Comparison of ENCODE assay signal across 19 mouse cellular contexts in the genomic region with DNA sequence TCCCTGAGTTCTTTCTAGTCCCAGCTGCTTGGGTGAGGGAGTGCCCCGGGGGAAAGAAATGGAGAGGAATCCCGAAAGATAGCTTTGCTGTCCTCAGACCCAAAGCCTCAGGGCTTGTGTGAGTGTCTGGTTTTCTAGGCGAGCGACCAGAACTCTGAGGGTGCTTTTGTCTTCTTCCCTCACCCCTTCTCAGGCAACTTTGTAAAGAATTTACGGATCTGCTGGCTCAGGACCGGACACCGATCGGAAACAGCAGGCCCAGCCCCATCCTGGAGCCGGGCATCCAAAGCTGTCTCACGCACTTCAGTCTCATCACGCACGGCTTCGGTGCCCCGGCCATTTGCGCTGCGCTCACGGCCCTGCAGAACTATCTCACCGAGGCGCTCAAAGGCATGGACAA. TPM values are rescaled to one million over a fixed set of nuclear protein-coding genes. Genes with fewer than 3 reads are reported as not detected.
DNase-seq lines count a peak whose midpoint lies in the region; ATAC-seq and TF ChIP-seq lines count a peak whose summit lies in the region.
"Had no signal": no experiment of that assay in that cellular context is flagged by ENCODE, and none has a peak within 500 bp of the region (broad histone marks: within the 10 kb centered on the region; RNA-seq: fewer than 3 reads in every experiment).

No protein-coding gene starts in this region.

- no peak for ATAC-seq in hindbrain, embryonic 13.5 days (ENCODE audit: low FRiP score)
- ATAC-seq in limb, embryonic 14.5 days (ENCODE audit: low FRiP score, low read depth): no peak
- ATAC-seq in neural tube, embryonic 11.5 days (ENCODE audit: insufficient read depth, low FRiP score, low TSS enrichment): peak; percentile 43; the same call in 1 of the 2 replicates
- ATAC-seq: forebrain, embryonic 14.5 days had no signal

- H3K27ac ChIP-seq in hindbrain, embryonic 10.5 days: no peak overlapping the region
- no peak overlapping the region for H3K27ac ChIP-seq in hindbrain, embryonic 13.5 days
- peak overlapping the region; percentile 28; the same call in 1 of the 2 replicates for H3K27ac ChIP-seq in limb, embryonic 14.5 days (replicated peaks; ENCODE audit: low read depth, low read length)
- H3K27ac ChIP-seq in neural tube, embryonic 11.5 days (ENCODE audit: low read depth, low read length): no peak overlapping the region
- H3K27ac ChIP-seq: embryonic facial prominence, embryonic 12.5 days; liver, embryonic 15.5 days; midbrain, embryonic 12.5 days had no signal

- H3K9ac ChIP-seq in hindbrain, embryonic 13.5 days: no peak overlapping the region
- H3K9ac ChIP-seq in limb, embryonic 14.5 days (ENCODE audit: low read depth, low read length, severe bottlenecking): no peak overlapping the region
- H3K9ac ChIP-seq in neural tube, embryonic 11.5 days (ENCODE audit: low read length): no peak overlapping the region
- H3K9ac ChIP-seq: embryonic facial prominence, embryonic 12.5 days; liver, embryonic 15.5 days; midbrain, embryonic 12.5 days had no signal

- no peaks in the 10 kb centered on the region for H3K36me3 ChIP-seq in hindbrain, embryonic 10.5 days
- no peaks in the 10 kb centered on the region for H3K36me3 ChIP-seq in hindbrain, embryonic 13.5 days
- H3K36me3 ChIP-seq in limb, embryonic 14.5 days (ENCODE audit: control insufficient read depth, insufficient read depth, low read length): no peaks in the 10 kb centered on the region
- no peaks in the 10 kb centered on the region for H3K36me3 ChIP-seq in neural tube, embryonic 11.5 days (ENCODE audit: control insufficient read depth, insufficient read depth, low read length)
- H3K36me3 ChIP-seq: embryonic facial prominence, embryonic 12.5 days; liver, embryonic 15.5 days; midbrain, embryonic 12.5 days had no signal

- H3K4me3 ChIP-seq in hindbrain, embryonic 10.5 days: no peak overlapping the region
- no peak overlapping the region for H3K4me3 ChIP-seq in hindbrain, embryonic 13.5 days
- H3K4me3 ChIP-seq in limb, embryonic 14.5 days (replicated peaks; ENCODE audit: low read length): peak overlapping the region; percentile 7; the same call in 1 of the 2 replicates
- no peak overlapping the region for H3K4me3 ChIP-seq in neural tube, embryonic 11.5 days (ENCODE audit: low read depth, low read length)
- H3K4me3 ChIP-seq: embryonic facial prominence, embryonic 12.5 days; liver, embryonic 15.5 days; midbrain, embryonic 12.5 days had no signal

- no peak for TF ChIP-seq POLR2A in limb, embryonic 14.5 days (IDR thresholded peaks at IDR 0.05; ENCODE audit: borderline replicate concordance, extremely low read depth, insufficient read depth, insufficient read length)

- peak; percentile 42 for DNase-seq in hindbrain, embryonic 10.5 days (ENCODE audit: low spot score)
- DNase-seq in ES-CJ7 (ENCODE audit: low read depth, low spot score): peak; percentile 77
- DNase-seq in limb, embryonic 14.5 days (ENCODE audit: low spot score): no peak
- no peak for DNase-seq in neural tube, embryonic 11.5 days (ENCODE audit: low spot score)
- DNase-seq in ovary, adult 18-20 months (ENCODE audit: low spot score): no peak
- no peak for DNase-seq in right cerebral cortex, adult 18-20 months
- DNase-seq: adrenal gland, postnatal 14 days; cerebellum, adult 9-10 months; heart, adult 11 months; kidney, adult 2 months; kidney, postnatal 25 days; lung, postnatal 10 days; right cerebral cortex, postnatal 14 days had no signal

- H3K4me2 ChIP-seq in hindbrain, embryonic 13.5 days: no peak overlapping the region
- peak overlapping the region; percentile 22; the same call in 1 of the 2 replicates for H3K4me2 ChIP-seq in limb, embryonic 14.5 days (replicated peaks; ENCODE audit: low read depth, low read length, severe bottlenecking)
- H3K4me2 ChIP-seq in neural tube, embryonic 11.5 days (ENCODE audit: low read depth): no peak overlapping the region
- H3K4me2 ChIP-seq: embryonic facial prominence, embryonic 12.5 days; liver, embryonic 15.5 days; midbrain, embryonic 12.5 days had no signal

- H3K9me3 ChIP-seq in hindbrain, embryonic 10.5 days: no peaks in the 10 kb centered on the region
- H3K9me3 ChIP-seq in hindbrain, embryonic 13.5 days: no peaks in the 10 kb centered on the region
- no peaks in the 10 kb centered on the region for H3K9me3 ChIP-seq in limb, embryonic 14.5 days (ENCODE audit: control insufficient read depth, low read length)
- no peaks in the 10 kb centered on the region for H3K9me3 ChIP-seq in neural tube, embryonic 11.5 days (ENCODE audit: control insufficient read depth, low read length)
- H3K9me3 ChIP-seq: embryonic facial prominence, embryonic 12.5 days; liver, embryonic 15.5 days; midbrain, embryonic 12.5 days had no signal

- H3K27me3 ChIP-seq in hindbrain, embryonic 10.5 days (ENCODE audit: insufficient read depth, poor library complexity, severe bottlenecking): peaks cover 97% of the 10 kb centered on the region
- peaks cover 88% of the 10 kb centered on the region for H3K27me3 ChIP-seq in hindbrain, embryonic 13.5 days
- peaks cover 75% of the 10 kb centered on the region for H3K27me3 ChIP-seq in limb, embryonic 14.5 days (ENCODE audit: control insufficient read depth, insufficient read depth, low read length)
- H3K27me3 ChIP-seq in neural tube, embryonic 11.5 days (ENCODE audit: control insufficient read depth, insufficient read depth, low read length): peaks cover 89% of the 10 kb centered on the region

- H3K4me1 ChIP-seq in hindbrain, embryonic 10.5 days (replicated peaks): peaks cover 4% of the 10 kb centered on the region; the same call in 1 of the 2 replicates
- H3K4me1 ChIP-seq in hindbrain, embryonic 13.5 days (replicated peaks): peaks cover 10% of the 10 kb centered on the region; the same call in 1 of the 2 replicates
- H3K4me1 ChIP-seq in limb, embryonic 14.5 days (ENCODE audit: control insufficient read depth, insufficient read depth, low read length): no peaks in the 10 kb centered on the region
- no peaks in the 10 kb centered on the region for H3K4me1 ChIP-seq in neural tube, embryonic 11.5 days (ENCODE audit: control insufficient read depth, insufficient read depth, low read length)
- H3K4me1 ChIP-seq: liver, embryonic 15.5 days; midbrain, embryonic 12.5 days had no signal

- WGBS in hindbrain, embryonic 10.5 days: under 1% methylated on average over 19 of the region's 19 CpGs
- WGBS in hindbrain, embryonic 13.5 days: 2% methylated on average over 19 of the region's 19 CpGs
- 5% methylated on average over 19 of the region's 19 CpGs for WGBS in limb, embryonic 14.5 days
- under 1% methylated on average over 19 of the region's 19 CpGs for WGBS in neural tube, embryonic 11.5 days

RNA-seq across cellular contexts. Expression of gene Tfap2b, which starts 25.1 kb away (rescaled TPM):
- 38.6 and 81.5 TPM in 2 replicates for polyA plus RNA-seq in hindbrain, embryonic 10.5 days (2016; fragmentation: Nextera tagmentation; extraction: Ambion mirVana)
- 93.5 and 103 TPM in 2 replicates for polyA plus RNA-seq in hindbrain, embryonic 13.5 days (2015; fragmentation: Nextera tagmentation; extraction: Ambion mirVana)
- 43.2 and 64.9 TPM in 2 replicates for polyA plus RNA-seq in limb, embryonic 14.5 days (2012; rRNA removed)
- 42.4 and 52.7 TPM in 2 replicates for polyA plus RNA-seq in limb, embryonic 14.5 days (2014; fragmentation: Nextera tagmentation; extraction: Ambion mirVana)
- polyA plus RNA-seq in neural tube, embryonic 11.5 days (2014; fragmentation: Nextera tagmentation; extraction: Ambion mirVana): 43.5 and 48.6 TPM in 2 replicates
- polyA plus RNA-seq: C2C12 had no signal

Comparison
In these comparisons a context has a peak if more than half of its experiments do, and no peak if none do; other contexts are left out.
1. DNase-seq: peak in hindbrain, embryonic 10.5 days (single experiment) and ES-CJ7 (single experiment); none in limb, embryonic 14.5 days (single experiment), neural tube, embryonic 11.5 days (single experiment), ovary, adult 18-20 months (single experiment) and right cerebral cortex, adult 18-20 months (single experiment).